Mouse (Mus musculus): Measurements from ENCODE around the gene Ttc36. TPM values are rescaled to one million over a fixed set of nuclear protein-coding genes. Genes with fewer than 3 reads are reported as not detected.
"Not testable (repeated sequence)": the region's sequence is repeated elsewhere in the genome, so short reads cannot be mapped to it uniquely, and the experiment has no call there.

The Ttc36 gene
- total RNA-seq, 2 experiments from 2014 or later = 1.3 to 1.5 TPM

DNA sequence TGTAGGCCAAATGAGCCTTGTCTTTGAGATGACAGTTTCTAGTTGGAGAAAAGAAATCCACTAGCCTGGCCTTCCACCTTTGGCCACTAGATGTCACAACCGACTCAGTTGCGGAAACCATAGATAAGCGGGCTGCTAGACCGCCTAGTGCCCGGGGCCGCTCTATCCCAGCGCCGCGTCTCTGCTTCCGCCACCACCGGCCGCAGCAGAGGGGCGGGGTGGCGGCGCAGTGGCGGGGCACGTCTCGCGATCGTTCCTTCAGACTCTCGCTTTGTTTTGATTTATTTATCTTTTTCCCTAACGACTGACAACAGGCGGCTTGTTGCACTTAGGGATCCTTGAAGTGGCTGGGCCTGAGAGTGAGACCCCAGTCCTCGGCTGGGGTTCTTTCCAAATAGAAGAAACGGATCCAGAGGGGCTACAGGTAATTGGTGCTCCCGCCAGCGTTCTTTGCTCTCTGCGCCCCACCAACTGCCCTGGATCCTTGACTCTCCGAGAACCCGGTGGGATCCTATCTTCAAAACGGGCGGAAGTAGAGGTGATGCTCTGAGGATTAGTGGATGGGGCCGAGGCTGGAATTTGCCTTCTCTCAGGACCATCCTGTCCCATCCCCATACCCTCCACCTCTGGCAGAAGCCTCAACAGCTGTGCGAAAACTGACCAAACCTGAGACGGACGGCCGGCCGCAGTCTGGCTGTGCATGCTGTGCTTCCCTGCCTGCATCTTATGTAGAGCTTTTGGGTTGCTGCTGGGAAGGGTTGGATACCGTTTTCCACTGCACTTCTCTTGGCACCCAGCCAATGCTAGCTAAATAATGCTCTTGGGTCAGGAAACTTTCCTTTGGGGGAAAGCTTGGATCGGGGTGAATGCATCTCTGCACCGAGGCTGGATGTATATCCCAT is 29.9 kb downstream of the Ttc36 start:
- peak; percentile 89 to 94 for DNase-seq (ENCODE audit: low spot score in 2 of 2)

DNA sequence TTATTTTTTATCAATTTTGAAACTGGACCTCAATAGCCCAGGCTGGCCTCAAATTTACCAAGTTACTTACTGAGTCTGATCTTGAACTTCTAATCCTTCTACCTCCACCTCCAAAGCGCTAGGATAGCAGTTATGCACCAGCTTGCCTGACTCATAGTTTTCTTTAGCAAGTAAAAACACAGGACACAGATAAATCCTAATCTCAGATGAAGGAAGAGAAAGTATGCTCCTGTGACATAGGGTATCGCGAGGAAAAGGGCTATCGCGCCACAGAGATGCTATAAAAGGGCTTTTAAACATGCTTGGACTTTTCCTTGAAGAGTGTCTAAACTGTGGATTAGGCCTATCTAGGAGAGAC is 30.5 kb downstream of the Ttc36 start:
- no peak for DNase-seq (ENCODE audit: low spot score in 2 of 2)

GRCm38 (mm10) chr9:44771376-44771775 is 31.5 kb downstream of the Ttc36 start:
- no peak for DNase-seq (ENCODE audit: low spot score in 2 of 2)

GRCm38 (mm10) chr9:44768029-44768394 is 34.9 kb downstream of the Ttc36 start:
- DNase-seq (ENCODE audit: low spot score in 2 of 2) = not testable (repeated sequence)

DNA sequence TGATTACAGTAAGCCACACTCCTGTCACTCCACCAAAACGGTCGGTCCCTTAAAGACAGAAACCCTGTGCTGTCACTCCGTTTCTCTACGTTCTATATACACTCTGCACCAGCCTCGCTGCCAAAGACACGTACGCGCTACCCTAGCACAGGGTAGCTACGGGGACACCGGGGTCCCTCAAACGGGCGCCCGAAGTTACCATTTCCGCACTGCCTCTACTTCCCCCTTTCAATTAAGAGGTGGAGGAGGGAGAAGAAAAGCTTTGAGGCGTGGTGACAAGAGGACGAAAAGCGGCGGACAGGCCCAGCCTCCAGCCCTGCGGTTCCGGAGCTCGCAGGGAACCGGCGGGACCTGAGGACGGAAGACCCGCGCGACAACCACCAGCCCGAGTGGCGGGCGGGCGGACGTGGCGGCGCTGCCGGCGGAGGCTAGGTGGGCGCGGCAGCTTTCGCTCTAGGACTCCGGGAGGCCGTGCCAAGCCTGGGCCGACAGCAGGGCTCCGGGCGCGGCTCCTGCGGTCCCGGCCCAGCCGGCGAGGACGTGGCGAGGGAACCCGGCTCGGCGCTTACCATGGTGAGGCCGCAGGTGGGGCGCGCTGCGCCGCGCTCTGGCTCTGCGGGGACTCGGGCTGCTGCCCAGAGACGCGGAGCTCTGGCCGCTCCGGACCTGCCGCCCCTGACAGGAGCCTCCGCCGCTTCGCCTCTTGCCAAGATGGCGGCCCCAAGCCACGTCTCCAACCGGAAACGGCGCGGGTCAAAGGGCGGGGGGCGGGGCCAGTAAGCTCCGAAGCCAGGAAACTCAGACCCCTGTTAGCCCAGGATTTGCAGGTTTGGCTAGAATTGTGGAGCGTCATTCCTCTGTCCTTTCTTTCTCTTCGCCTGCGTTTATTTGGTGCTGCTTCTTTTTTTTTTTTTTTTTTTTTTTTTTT is 35.5 kb downstream of the Ttc36 start, which contains the start of the genes Arcn1 and Ift46:
Arcn1 (minus strand) TSS at position 745 of the 928 bp plus-strand sequence.
Ift46 (plus strand) TSS at position 808 of the 928 bp plus-strand sequence.
- peak; percentile 81 to 89 for DNase-seq (ENCODE audit: low spot score in 2 of 2)

- no peak for DNase-seq (ENCODE audit: low spot score in 2 of 2)
Observed at GRCm38 (mm10) chr9:44760873-44761272, 42.0 kb downstream of the Ttc36 start.

Other genes with a start within 250 kb of the Ttc36 start
- not detected for gene Cxcr5, start 241.2 kb downstream of the Ttc36 start, total RNA-seq (2021)
- 100 to 1,000 TPM; 107 TPM for gene Ddx6, start 198.2 kb downstream of the Ttc36 start, total RNA-seq (2021)
- gene Treh, start 129.8 kb downstream of the Ttc36 start, total RNA-seq (2021) = not detected
- 10 to 100 TPM; 98.3 to 98.6 TPM for gene Phldb1, start 67.9 kb downstream of the Ttc36 start, total RNA-seq (2021)
- 100 to 1,000 TPM; 102 to 109 TPM for gene Arcn1, start 35.2 kb downstream of the Ttc36 start, total RNA-seq (2021)
- 10 to 100 TPM; 74.9 to 88.5 TPM for gene Ift46, start 35.2 kb downstream of the Ttc36 start, total RNA-seq (2021)
- gene Tmem25, start 3.8 kb downstream of the Ttc36 start, total RNA-seq (2021) = 10 to 100 TPM; 43.1 to 43.4 TPM
- gene Kmt2a, start 78.2 kb upstream of the Ttc36 start, total RNA-seq (2021) = 10 to 100 TPM; 47.5 to 50.0 TPM
- 100 to 1,000 TPM; 394 to 409 TPM for gene Atp5l, start 117.7 kb upstream of the Ttc36 start, total RNA-seq (2021)
- 10 to 100 TPM; 90.6 to 91.6 TPM for gene Ube4a, start 162.5 kb upstream of the Ttc36 start, total RNA-seq (2021)
- not detected for gene Cd3g, start 177.4 kb upstream of the Ttc36 start, total RNA-seq (2021)
- not detected for gene Cd3d, start 178.7 kb upstream of the Ttc36 start, total RNA-seq (2021)
- not detected for gene Cd3e, start 206.6 kb upstream of the Ttc36 start, total RNA-seq (2021)
- gene Mpzl2, start 236.7 kb upstream of the Ttc36 start, total RNA-seq (2021) = under 1 TPM; 0.36 to 0.53 TPM